Mouse (Mus musculus) cerebellum, adult 2 months (tissue): ENCODE results near the gene Pibf1.

ENCODE experiments used
- CTCF ChIP-seq: fragments of 200-500 bp; IDR thresholded peaks from 2 replicates; pipeline ENCODE4 v1.5.1; 2011; ENCODE audit warnings: low read depth, mild to moderate bottlenecking, control low read depth, low read length, moderate library complexity, borderline replicate concordance; ENCODE audit not compliant: insufficient read depth
- POLR2A ChIP-seq: fragments of 200-500 bp; IDR thresholded peaks from 2 replicates; pipeline ENCODE4 v1.6.1; 2011; ENCODE audit warnings: low read length, control low read depth, borderline replicate concordance; ENCODE audit not compliant: insufficient read depth

DNA sequence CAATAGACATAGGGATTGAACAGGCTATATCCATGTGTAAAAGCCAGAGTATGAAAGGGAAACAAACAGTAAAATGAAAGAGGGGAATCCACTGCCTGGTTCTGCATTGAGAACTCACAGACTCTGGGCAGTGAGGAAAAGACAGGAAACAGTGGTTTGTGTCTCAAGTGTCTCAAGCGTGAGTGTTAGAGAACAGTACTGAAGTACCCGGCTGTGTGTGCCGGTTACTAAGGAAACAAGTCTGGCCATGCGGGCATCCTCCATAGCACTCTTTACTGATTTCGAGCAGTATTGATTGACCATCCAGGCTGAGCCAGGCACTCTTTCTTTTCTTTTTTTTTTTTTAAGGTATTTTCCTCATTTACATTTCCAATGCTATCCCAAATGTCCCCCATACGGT lies 60.7 kb downstream of the Pibf1 start:
- TF ChIP-seq POLR2A = no peak
- TF ChIP-seq CTCF = no peak
